ENCODE assay signal across 7 mouse cellular contexts in the genomic region with DNA sequence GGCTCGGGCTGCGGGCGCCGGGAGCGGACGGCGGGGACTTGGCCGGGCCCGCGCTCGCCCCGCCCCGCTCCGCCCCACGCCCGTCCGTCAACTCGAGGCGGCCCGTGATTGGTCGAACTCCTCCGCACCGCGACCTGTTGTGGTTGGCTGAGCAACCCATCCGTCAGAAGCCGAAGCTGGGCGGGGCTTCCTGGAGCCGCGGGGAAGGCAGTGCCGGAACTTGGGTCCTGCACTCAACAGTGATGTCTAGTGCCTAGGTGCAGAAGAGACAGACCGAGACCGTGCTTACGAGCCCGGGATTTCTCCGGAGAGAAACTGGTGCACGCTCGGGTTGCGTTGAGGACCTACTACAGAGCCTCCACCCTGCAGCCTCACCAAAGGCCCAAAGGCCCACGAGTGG. TPM values are rescaled to one million over a fixed set of nuclear protein-coding genes. Genes with fewer than 3 reads are reported as not detected.
DNase-seq lines count a peak whose midpoint lies in the region; ATAC-seq and TF ChIP-seq lines count a peak whose summit lies in the region.

TSS of gene Hras (minus strand) at position 58 of the 400 bp plus-strand sequence.
TSS of gene Lrrc56 (plus strand) at position 210 of the 400 bp plus-strand sequence.

- no peaks in the 10 kb centered on the region for H3K27me3 ChIP-seq in embryonic facial prominence, embryonic 12.5 days
- H3K27me3 ChIP-seq in kidney, adult 2 months (replicated peaks; ENCODE audit: control insufficient read depth, insufficient read depth, low read length) = no peaks in the 10 kb centered on the region
- H3K27me3 ChIP-seq in limb, embryonic 12.5 days = no peaks in the 10 kb centered on the region
- no peaks in the 10 kb centered on the region for H3K27me3 ChIP-seq in midbrain, embryonic 15.5 days (replicated peaks)
- no peaks in the 10 kb centered on the region for H3K27me3 ChIP-seq in spleen, adult 2 months (ENCODE audit: control insufficient read depth, insufficient read depth, low read length)

- peaks cover 21% of the 10 kb centered on the region for H3K4me1 ChIP-seq in embryonic facial prominence, embryonic 12.5 days
- H3K4me1 ChIP-seq in kidney, adult 2 months (ENCODE audit: control insufficient read depth, insufficient read depth, low read length) = peaks cover 8% of the 10 kb centered on the region; the same call in 1 of the 2 replicates
- H3K4me1 ChIP-seq in limb, embryonic 12.5 days (replicated peaks) = peaks cover 20% of the 10 kb centered on the region
- peaks cover 34% of the 10 kb centered on the region for H3K4me1 ChIP-seq in midbrain, embryonic 15.5 days
- peaks cover 9% of the 10 kb centered on the region; the same call in 1 of the 2 replicates for H3K4me1 ChIP-seq in spleen, adult 2 months (ENCODE audit: control insufficient read depth, insufficient read depth, insufficient read length)

- H3K9ac ChIP-seq in embryonic facial prominence, embryonic 12.5 days = peak within 1 kb of the TSS; percentile 92
- peak within 1 kb of the TSS; percentile 93 for H3K9ac ChIP-seq in limb, embryonic 12.5 days (replicated peaks)
- H3K9ac ChIP-seq in midbrain, embryonic 15.5 days = peak within 1 kb of the TSS; percentile 95

- H3K4me3 ChIP-seq in embryonic facial prominence, embryonic 12.5 days = peak within 1 kb of the TSS; percentile 89
- peak within 1 kb of the TSS; percentile 93 for H3K4me3 ChIP-seq in kidney, adult 2 months (ENCODE audit: insufficient read depth, low read depth, low read length)
- H3K4me3 ChIP-seq in limb, embryonic 12.5 days (replicated peaks) = peak within 1 kb of the TSS; percentile 92
- peak within 1 kb of the TSS; percentile 85 for H3K4me3 ChIP-seq in midbrain, embryonic 15.5 days
- peak within 1 kb of the TSS; percentile 79 for H3K4me3 ChIP-seq in spleen, adult 2 months (ENCODE audit: extremely low read depth, insufficient read depth, insufficient read length)

- WGBS in embryonic facial prominence, embryonic 12.5 days = 0% methylated on average over 27 of the region's 39 CpGs
- under 1% methylated on average over 38 of the region's 39 CpGs for WGBS in kidney, adult 2 months
- under 1% methylated on average over 37 of the region's 39 CpGs for WGBS in limb, embryonic 12.5 days
- under 1% methylated on average over 35 of the region's 39 CpGs for WGBS in midbrain, embryonic 15.5 days
- under 1% methylated on average over 34 of the region's 39 CpGs for WGBS in spleen, adult 2 months

- H3K9me3 ChIP-seq in embryonic facial prominence, embryonic 12.5 days = no peaks in the 10 kb centered on the region
- H3K9me3 ChIP-seq in limb, embryonic 12.5 days = no peaks in the 10 kb centered on the region
- no peaks in the 10 kb centered on the region for H3K9me3 ChIP-seq in midbrain, embryonic 15.5 days

- H3K27ac ChIP-seq in embryonic facial prominence, embryonic 12.5 days = peak within 1 kb of the TSS; percentile 86
- H3K27ac ChIP-seq in kidney, adult 2 months (ENCODE audit: insufficient read depth, low read depth, low read length) = peak within 1 kb of the TSS; percentile 88
- peak within 1 kb of the TSS; percentile 85 for H3K27ac ChIP-seq in limb, embryonic 12.5 days
- peak within 1 kb of the TSS; percentile 81 for H3K27ac ChIP-seq in midbrain, embryonic 15.5 days
- H3K27ac ChIP-seq in spleen, adult 2 months (ENCODE audit: insufficient read depth, low read length) = peak within 1 kb of the TSS; percentile 87

- peak; percentile 90 for ATAC-seq in embryonic facial prominence, embryonic 12.5 days (ENCODE audit: insufficient number of reproducible peaks, insufficient read depth, low FRiP score, low TSS enrichment)
- ATAC-seq in limb, embryonic 12.5 days (ENCODE audit: insufficient number of reproducible peaks, insufficient read depth, low FRiP score, low TSS enrichment, low read depth) = peak; percentile 90
- peak; percentile 94 for ATAC-seq in midbrain, embryonic 15.5 days (replicated peaks)

- peak; percentile 98 for DNase-seq in adrenal gland, postnatal 25 days
- DNase-seq in heart, adult 18-20 months = peak; percentile 99
- DNase-seq in kidney, adult 2 months = peak; percentile 99
- DNase-seq in spleen, adult 2 months (ENCODE audit: low read depth in 1 of 2, low spot score in 2 of 2) = peak; percentile 93 to 98

- TF ChIP-seq POLR2A in kidney, adult 2 months (IDR thresholded peaks at IDR 0.05; ENCODE audit: low read depth, low read length) = peak; percentile 95
- peak; percentile 82 for TF ChIP-seq POLR2A in spleen, adult 2 months (IDR thresholded peaks at IDR 0.05; ENCODE audit: low read depth, low read length)

- H3K36me3 ChIP-seq in embryonic facial prominence, embryonic 12.5 days = peaks cover 33% of the 10 kb centered on the region
- peaks cover 2% of the 10 kb centered on the region; the same call in 1 of the 2 replicates for H3K36me3 ChIP-seq in kidney, adult 2 months (ENCODE audit: control insufficient read depth, insufficient read depth, low read length)
- H3K36me3 ChIP-seq in limb, embryonic 12.5 days = peaks cover 48% of the 10 kb centered on the region
- peaks cover 18% of the 10 kb centered on the region; the same call in 1 of the 2 replicates for H3K36me3 ChIP-seq in midbrain, embryonic 15.5 days (replicated peaks)
- peaks cover 21% of the 10 kb centered on the region for H3K36me3 ChIP-seq in spleen, adult 2 months (ENCODE audit: control insufficient read depth, insufficient read depth, low read length)

- peak within 1 kb of the TSS; percentile 95 for H3K4me2 ChIP-seq in embryonic facial prominence, embryonic 12.5 days (replicated peaks)
- peak within 1 kb of the TSS; percentile 97 for H3K4me2 ChIP-seq in limb, embryonic 12.5 days
- H3K4me2 ChIP-seq in midbrain, embryonic 15.5 days = peak within 1 kb of the TSS; percentile 95

- no peak for TF ChIP-seq CTCF in kidney, adult 2 months (conservative IDR thresholded peaks at IDR 0.05; ENCODE audit: insufficient read depth, insufficient read length, low read depth, low read length)
- no peak for TF ChIP-seq CTCF in spleen, adult 2 months (IDR thresholded peaks at IDR 0.05; ENCODE audit: extremely low read depth, insufficient read depth, insufficient read length, insufficient replicate concordance)

RNA-seq across cellular contexts. Expression of gene Hras, which starts in this region (rescaled TPM):
- total RNA-seq in adrenal gland, postnatal 25 days (2021) = 64.8 and 88.0 TPM in 2 replicates
- 91.0 and 111 TPM in 2 replicates for polyA plus RNA-seq in embryonic facial prominence, embryonic 12.5 days (2016; fragmentation: Nextera tagmentation; extraction: Ambion mirVana)
- total RNA-seq in heart, adult 18-20 months (2021) = 100 to 1,000 TPM in 1 of 2 experiments, 10 to 100 TPM in 1; 91.4 to 103 TPM
- polyA plus RNA-seq in kidney, adult 2 months (2012; rRNA removed) = 93.5 and 96.0 TPM in 2 replicates
- 95.3 and 98.1 TPM in 2 replicates for polyA plus RNA-seq in limb, embryonic 12.5 days (2016; fragmentation: Nextera tagmentation; extraction: Ambion mirVana)
- 181 and 195 TPM in 2 replicates for polyA plus RNA-seq in midbrain, embryonic 15.5 days (2015; fragmentation: Nextera tagmentation; extraction: Ambion mirVana)
- polyA plus RNA-seq in spleen, adult 2 months (2012; rRNA removed) = 29.0 and 33.2 TPM in 2 replicates

RNA-seq across cellular contexts. Expression of gene Lrrc56, which starts in this region (rescaled TPM):
- 6.4 and 10.8 TPM in 2 replicates for total RNA-seq in adrenal gland, postnatal 25 days (2021)
- 12.1 and 13.4 TPM in 2 replicates for polyA plus RNA-seq in embryonic facial prominence, embryonic 12.5 days (2016; fragmentation: Nextera tagmentation; extraction: Ambion mirVana)
- 1 to 10 TPM; 2.0 to 3.4 TPM for total RNA-seq in heart, adult 18-20 months (2021)
- polyA plus RNA-seq in kidney, adult 2 months (2012; rRNA removed) = 9.6 and 13.5 TPM in 2 replicates
- 17.0 and 19.0 TPM in 2 replicates for polyA plus RNA-seq in limb, embryonic 12.5 days (2016; fragmentation: Nextera tagmentation; extraction: Ambion mirVana)
- polyA plus RNA-seq in midbrain, embryonic 15.5 days (2015; fragmentation: Nextera tagmentation; extraction: Ambion mirVana) = 12.8 and 13.8 TPM in 2 replicates
- polyA plus RNA-seq in spleen, adult 2 months (2012; rRNA removed) = 5.2 and 5.5 TPM in 2 replicates

Comparison
In these comparisons a context has a peak if more than half of its experiments do, and no peak if none do; other contexts are left out.
1. Peak in every context shown above with its lines: DNase-seq, ATAC-seq, H3K4me3 ChIP-seq and H3K27ac ChIP-seq.